Mouse (Mus musculus) cerebellum, postnatal 10 days (tissue): Measurements from ENCODE around the gene Tspan5.

Experiments used
- DNase-seq, 2 experiments: peaks; one replicate each; pipeline ENCODE4 v3.0.0; 2021; ENCODE audit warnings: mixed read lengths in 2 of 2

The Tspan5 gene

DNA sequence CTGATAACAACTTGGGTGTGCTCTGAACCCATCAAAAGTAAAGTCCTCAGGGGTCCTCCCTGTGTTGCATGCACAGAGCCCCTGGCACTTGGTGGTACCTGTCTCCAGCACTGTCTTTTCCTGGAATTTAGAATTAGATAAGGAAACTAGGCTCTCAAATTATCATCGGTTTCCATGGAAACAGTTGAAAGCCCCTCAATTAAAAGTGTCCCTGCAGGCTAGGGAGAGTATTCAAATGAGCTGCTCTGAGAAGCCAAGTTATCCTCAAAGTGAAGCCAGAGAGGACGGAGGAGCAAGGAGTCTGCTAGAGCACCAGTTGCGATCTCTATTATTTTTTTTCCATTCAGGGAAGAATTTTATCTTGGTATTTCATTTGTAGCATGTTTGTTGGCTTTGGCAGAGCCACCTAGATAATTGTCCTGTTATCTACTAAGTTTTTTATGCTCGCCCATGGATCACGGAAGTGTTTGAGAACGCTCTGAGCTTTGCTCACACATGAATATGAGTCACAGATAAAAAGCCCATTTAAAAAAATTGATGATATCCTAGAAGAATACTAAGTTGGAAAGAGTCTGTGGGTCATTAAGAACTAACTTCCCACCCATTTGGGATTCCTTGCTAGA is 139.8 kb downstream of the Tspan5 start:
- no peak for DNase-seq

DNA sequence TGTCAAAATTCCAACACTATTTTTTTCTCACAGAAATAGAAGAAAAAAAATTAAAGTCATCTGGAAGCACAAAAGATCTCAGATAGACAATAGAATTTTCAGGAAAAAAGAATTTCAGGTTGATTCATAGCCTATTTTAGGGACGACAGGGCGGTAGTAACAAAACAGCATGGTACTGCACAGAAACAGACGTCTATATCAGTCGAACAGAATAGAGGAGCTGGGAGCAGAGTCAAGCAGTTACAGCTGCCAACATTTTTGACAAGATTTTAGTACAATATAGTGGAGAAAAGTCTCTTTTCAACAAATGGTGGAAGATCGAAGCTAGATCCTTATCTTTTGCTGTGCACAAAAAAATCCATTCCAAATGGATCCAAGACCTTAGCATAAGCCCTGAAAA is 144.1 kb downstream of the Tspan5 start:
- DNase-seq, result no peak

- peak; percentile 27 to 31 for DNase-seq
These were observed 147.2 kb downstream of the Tspan5 start for GRCm38 (mm10) chr3:138889214-138889613.

DNA sequence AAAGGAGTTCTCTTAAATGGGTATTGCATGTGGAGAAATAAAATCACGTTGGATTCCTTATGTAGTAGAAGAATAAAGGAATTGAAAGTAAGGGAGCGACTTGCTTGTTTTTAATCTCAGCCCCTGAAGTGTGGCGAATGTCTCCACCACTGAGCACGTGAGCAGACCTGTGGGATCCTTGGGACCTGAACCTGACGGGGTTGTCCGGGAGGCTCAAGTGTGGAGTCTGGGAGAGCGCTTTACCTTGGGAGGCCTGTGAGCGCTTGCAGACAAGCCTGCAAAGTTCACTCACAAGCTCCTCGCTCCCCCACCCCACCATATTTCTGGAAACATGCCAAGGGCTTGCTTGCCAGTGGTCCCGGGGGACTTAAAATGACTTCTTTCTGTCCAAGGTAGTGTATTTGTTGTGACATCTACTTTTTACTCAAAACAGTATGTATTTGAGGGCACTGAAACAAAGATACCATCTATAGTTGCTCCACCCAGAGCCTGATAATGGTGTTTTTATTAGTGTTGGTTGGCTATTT is 147.8 kb downstream of the Tspan5 start:
- peak; percentile 67 to 72 for DNase-seq

GRCm38 (mm10) chr3:138893520-138893919 is 151.5 kb downstream of the Tspan5 start:
- no peak for DNase-seq

GRCm38 (mm10) chr3:138897500-138897899 is 155.5 kb downstream of the Tspan5 start:
- no peak for DNase-seq

DNA sequence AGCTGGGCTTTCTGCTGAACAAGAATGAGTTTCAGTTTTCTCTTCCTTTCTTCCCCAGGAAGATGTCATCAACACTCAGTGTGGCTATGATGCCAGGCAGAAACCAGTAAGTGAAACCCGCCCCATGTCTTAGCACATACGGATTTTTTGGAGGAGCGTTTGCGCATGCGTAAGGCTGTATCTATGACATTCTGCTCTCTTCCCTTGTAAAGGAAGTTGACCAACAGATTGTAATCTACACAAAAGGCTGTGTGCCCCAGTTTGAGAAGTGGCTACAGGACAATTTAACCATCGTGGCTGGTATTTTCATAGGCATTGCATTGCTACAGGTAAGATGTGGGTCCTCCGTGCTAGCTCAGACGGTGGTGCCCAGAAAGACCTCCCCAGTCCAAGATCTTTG is 156.1 kb downstream of the Tspan5 start:
- no peak for DNase-seq

- no peak for DNase-seq
These were observed 158.7 kb downstream of the Tspan5 start for GRCm38 (mm10) chr3:138900571-138901141.

DNA sequence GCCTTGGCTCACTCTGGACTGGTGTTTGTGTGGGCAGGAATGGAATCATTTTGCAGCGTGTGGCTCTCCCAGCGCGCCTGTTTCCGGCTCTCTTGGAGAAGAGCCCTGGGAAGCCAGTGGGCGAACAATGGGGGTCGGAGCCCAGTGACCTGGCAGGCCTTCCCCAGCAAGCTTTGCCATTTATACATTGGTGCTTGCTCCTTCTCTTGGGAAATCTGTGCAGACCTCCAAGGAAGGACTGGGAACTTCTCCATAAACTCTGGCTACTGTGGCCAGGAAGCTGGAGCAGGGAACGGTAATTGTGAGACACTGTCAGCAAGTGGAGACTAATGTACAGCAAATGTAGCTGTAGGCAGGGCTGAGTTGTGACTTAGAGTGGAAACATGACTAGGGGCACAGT is 163.7 kb downstream of the Tspan5 start:
- peak; percentile 46 to 58 for DNase-seq

GRCm38 (mm10) chr3:138906112-138906880 is 164.3 kb downstream of the Tspan5 start:
- DNase-seq, result peak; percentile 88 to 90

DNA sequence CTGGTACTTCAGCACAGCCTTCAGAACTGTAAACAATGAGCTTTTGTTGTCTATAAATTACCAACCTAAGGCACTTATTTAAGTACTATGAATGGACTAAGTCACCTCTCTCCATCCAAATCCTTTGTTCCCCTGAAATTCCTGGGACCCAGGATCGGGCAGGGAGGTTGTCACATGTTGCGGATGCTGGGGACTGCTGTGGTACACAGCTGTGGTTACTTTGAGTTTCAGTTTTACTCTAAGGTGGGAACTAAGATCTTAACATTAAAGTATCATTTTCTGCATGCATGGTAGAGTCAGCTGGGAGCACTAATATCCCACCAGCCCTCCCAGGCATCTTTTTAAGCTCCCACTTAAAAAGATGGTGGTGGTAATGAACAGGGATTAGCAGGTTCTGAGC is 167.3 kb downstream of the Tspan5 start:
- DNase-seq, result no peak

GRCm38 (mm10) chr3:138912504-138912903 is 170.5 kb downstream of the Tspan5 start:
- no peak for DNase-seq

DNA sequence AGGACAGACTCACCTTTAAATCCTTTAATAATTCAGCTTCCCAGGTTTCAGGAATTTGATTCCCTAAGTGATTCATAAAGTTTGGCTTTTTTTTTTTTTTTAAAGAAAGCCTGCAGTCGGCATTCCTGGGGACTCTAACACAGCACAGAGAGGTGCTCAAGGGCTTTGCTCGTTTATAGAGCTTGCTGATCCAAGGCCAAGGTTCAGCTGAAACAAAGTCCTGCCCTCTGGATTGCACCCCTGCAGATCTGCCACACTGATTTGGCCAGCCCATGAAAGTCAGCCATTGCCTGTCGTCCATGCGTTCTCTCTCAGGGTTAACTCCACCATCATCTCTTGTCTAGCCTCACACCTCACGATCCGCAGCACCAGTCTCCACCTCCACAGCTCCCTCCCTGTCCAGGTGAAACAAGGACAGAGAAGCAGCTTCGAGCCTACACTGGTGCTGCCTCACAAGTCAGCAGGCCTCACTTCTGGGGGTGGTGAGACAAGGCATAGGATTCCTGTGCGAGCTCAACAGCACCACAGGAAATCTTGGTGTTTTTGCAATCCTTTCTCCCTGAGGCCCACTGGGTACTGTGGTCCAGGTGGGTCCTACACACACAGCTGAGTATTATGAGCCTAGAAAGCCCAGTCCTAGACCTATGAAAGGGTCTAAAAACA is 172.8 kb downstream of the Tspan5 start:
- DNase-seq, result no peak

DNA sequence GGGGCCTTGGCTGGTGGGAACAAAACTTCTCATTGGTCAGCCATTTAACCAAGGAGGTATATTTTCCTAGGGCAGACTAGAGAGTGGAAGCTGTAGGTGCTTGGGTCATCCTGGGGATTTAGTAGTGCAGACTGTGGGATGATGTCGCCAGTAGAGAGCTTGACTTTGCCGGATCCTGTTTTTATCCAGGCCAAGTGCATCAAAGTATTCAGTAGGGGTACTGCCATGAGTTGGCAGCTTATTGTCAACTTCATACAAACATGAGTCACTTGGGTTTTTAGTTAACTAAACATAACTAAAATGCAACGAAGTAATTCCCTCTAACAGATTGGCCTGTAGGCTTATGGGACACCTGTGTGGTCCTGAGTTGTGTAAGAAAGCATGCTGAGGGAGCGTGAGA is 174.6 kb downstream of the Tspan5 start:
- no peak for DNase-seq

- DNase-seq, result no peak
These were observed 175.0 kb downstream of the Tspan5 start for GRCm38 (mm10) chr3:138917016-138917415.

- no peak for DNase-seq
These were observed 176.2 kb downstream of the Tspan5 start for GRCm38 (mm10) chr3:138918241-138918640.

- DNase-seq, result no peak
These were observed 184.2 kb downstream of the Tspan5 start for GRCm38 (mm10) chr3:138926161-138926560.

GRCm38 (mm10) chr3:138927437-138927836 is 185.4 kb downstream of the Tspan5 start:
- no peak for DNase-seq

GRCm38 (mm10) chr3:138936780-138937179 is 194.8 kb downstream of the Tspan5 start:
- no peak for DNase-seq

GRCm38 (mm10) chr3:138937241-138937640 is 195.2 kb downstream of the Tspan5 start:
- no peak for DNase-seq

GRCm38 (mm10) chr3:138941604-138942003 is 199.6 kb downstream of the Tspan5 start:
- DNase-seq, result no peak

DNA sequence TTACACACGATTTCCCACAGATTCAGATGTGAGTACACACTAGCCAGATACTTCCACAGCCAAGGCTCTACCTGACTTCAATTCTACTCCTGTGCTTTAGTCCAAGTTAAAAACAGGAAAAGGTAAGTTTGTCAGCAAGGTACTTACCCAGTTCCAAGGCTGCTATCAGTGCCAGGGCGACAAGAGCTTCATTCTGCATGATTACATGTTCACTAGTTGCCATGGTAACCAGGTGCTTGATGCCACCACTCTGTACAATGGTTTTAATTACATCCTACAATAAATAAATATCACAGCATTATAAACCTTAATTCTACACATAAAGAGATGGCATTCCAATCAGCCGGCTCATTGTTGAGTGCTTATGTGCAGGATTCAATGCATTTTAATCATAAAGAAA is 203.5 kb downstream of the Tspan5 start:
- peak in 1 of 2 experiments; percentile 10 for DNase-seq

DNA sequence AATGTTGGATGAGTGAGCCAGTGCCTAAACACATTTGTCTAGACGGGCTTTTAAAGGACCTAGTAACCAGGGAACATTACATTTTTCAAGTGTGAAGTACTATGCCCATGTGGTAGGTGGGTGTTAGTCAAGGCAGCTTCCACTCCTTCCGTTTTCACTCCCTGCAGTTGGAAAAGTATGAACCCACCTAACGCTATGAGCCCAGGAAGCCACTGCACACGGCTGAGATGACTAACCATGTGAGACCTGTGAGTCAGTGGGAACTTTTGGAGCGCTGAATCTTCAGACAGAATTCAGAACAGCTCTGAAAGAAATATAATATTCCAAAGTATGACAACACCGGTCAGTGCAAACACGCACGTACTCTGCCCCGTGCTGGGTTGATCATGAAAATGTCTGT is 207.1 kb downstream of the Tspan5 start:
- no peak for DNase-seq
